11 mouse cellular contexts compared by ENCODE assay signal in the genomic region with DNA sequence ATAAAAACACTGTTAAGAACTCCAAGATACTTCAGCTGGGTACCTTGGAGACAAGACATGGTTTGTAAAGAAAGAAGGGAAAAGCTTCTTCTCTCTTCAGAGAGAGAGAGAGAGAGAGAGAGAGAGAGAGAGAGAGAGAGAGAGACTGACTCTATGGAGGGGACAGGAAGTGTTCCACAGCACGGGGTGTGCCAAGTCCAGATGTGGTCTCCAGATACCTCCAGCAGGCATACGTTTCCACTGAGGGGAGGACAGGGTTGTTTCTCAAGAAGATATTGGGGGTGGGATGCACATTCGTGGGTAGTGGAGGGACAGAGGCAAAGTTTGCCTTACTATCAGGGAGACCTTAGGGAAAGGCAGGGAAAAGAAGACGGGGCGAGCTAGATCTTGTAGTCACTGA. TPM values are rescaled to one million over a fixed set of nuclear protein-coding genes. Genes with fewer than 3 reads are reported as not detected.
DNase-seq lines count a peak whose midpoint lies in the region; ATAC-seq and TF ChIP-seq lines count a peak whose summit lies in the region.
"Had no signal": no experiment of that assay in that cellular context is flagged by ENCODE, and none has a peak within 500 bp of the region (broad histone marks: within the 10 kb centered on the region; RNA-seq: fewer than 3 reads in every experiment).

No protein-coding gene starts in this region.

- H3K9me3 ChIP-seq in stomach, embryonic 14.5 days (ENCODE audit: control insufficient read depth, low read depth, low read length): no peaks in the 10 kb centered on the region
- no peaks in the 10 kb centered on the region for H3K9me3 ChIP-seq in stomach, postnatal 0 days (ENCODE audit: control insufficient read depth, low read length)
- no peaks in the 10 kb centered on the region for H3K9me3 ChIP-seq in limb, embryonic 12.5 days
- no peaks in the 10 kb centered on the region for H3K9me3 ChIP-seq in stomach, embryonic 15.5 days

- H3K4me2 ChIP-seq in stomach, embryonic 14.5 days (replicated peaks; ENCODE audit: low read depth, low read length): peak overlapping the region; percentile 83; the same call in 1 of the 2 replicates
- no peak overlapping the region; the same call in 1 of the 2 replicates for H3K4me2 ChIP-seq in stomach, postnatal 0 days (replicated peaks; ENCODE audit: low read depth)
- H3K4me2 ChIP-seq in limb, embryonic 12.5 days: peak overlapping the region; percentile 82
- H3K4me2 ChIP-seq in stomach, embryonic 15.5 days: peak overlapping the region; percentile 66; the same call in 1 of the 2 replicates

- H3K27ac ChIP-seq in gastrocnemius, adult 2 months: peak overlapping the region; percentile 90
- H3K27ac ChIP-seq in stomach, embryonic 14.5 days (ENCODE audit: low read length): peak overlapping the region; percentile 55; the same call in 1 of the 2 replicates
- H3K27ac ChIP-seq in stomach, postnatal 0 days (replicated peaks): no peak overlapping the region
- H3K27ac ChIP-seq in limb, embryonic 12.5 days: no peak overlapping the region
- peak overlapping the region; percentile 87; the same call in 1 of the 2 replicates for H3K27ac ChIP-seq in stomach, embryonic 15.5 days

- peaks cover 23% of the 10 kb centered on the region; the same call in 1 of the 2 replicates for H3K4me1 ChIP-seq in stomach, embryonic 14.5 days (ENCODE audit: control insufficient read depth, insufficient read depth, low read length)
- H3K4me1 ChIP-seq in stomach, postnatal 0 days (replicated peaks; ENCODE audit: control insufficient read depth, insufficient read depth): no peaks in the 10 kb centered on the region
- peaks cover 47% of the 10 kb centered on the region for H3K4me1 ChIP-seq in limb, embryonic 12.5 days (replicated peaks)
- peaks cover 23% of the 10 kb centered on the region for H3K4me1 ChIP-seq in stomach, embryonic 15.5 days

- no peak for ATAC-seq in stomach, embryonic 14.5 days (ENCODE audit: insufficient number of reproducible peaks, insufficient read depth, low FRiP score, low read depth)
- no peak for ATAC-seq in stomach, postnatal 0 days (ENCODE audit: low FRiP score, low TSS enrichment)
- ATAC-seq in limb, embryonic 12.5 days (ENCODE audit: insufficient number of reproducible peaks, insufficient read depth, low FRiP score, low TSS enrichment, low read depth): no peak
- no peak for ATAC-seq in stomach, embryonic 15.5 days (ENCODE audit: insufficient read depth, low FRiP score, low read depth)

- peak overlapping the region; percentile 80 for H3K4me3 ChIP-seq in gastrocnemius, adult 2 months
- no peak overlapping the region for H3K4me3 ChIP-seq in stomach, embryonic 14.5 days (ENCODE audit: low read depth, low read length)
- no peak overlapping the region for H3K4me3 ChIP-seq in stomach, postnatal 0 days (ENCODE audit: low read depth, low read length)
- H3K4me3 ChIP-seq in limb, embryonic 12.5 days (replicated peaks): no peak overlapping the region
- H3K4me3 ChIP-seq in stomach, embryonic 15.5 days (replicated peaks): peak overlapping the region; percentile 82; the same call in 1 of the 2 replicates

- no peak for TF ChIP-seq CTCF in gastrocnemius, adult 2 months (IDR thresholded peaks at IDR 0.05)
- no peak for TF ChIP-seq CTCF in stomach, postnatal 0 days (IDR thresholded peaks at IDR 0.05; ENCODE audit: low read depth)

- no peaks in the 10 kb centered on the region for H3K27me3 ChIP-seq in stomach, embryonic 14.5 days (ENCODE audit: control insufficient read depth, insufficient read depth, low read length)
- no peaks in the 10 kb centered on the region for H3K27me3 ChIP-seq in stomach, postnatal 0 days (ENCODE audit: control insufficient read depth, insufficient read depth, low read length)
- H3K27me3 ChIP-seq in limb, embryonic 12.5 days: no peaks in the 10 kb centered on the region
- H3K27me3 ChIP-seq in stomach, embryonic 15.5 days (replicated peaks): no peaks in the 10 kb centered on the region

- no peaks in the 10 kb centered on the region for H3K36me3 ChIP-seq in stomach, embryonic 14.5 days (ENCODE audit: control insufficient read depth, insufficient read depth, low read length)
- no peaks in the 10 kb centered on the region for H3K36me3 ChIP-seq in stomach, postnatal 0 days (ENCODE audit: control insufficient read depth, insufficient read depth, low read length)
- H3K36me3 ChIP-seq in limb, embryonic 12.5 days: no peaks in the 10 kb centered on the region
- no peaks in the 10 kb centered on the region for H3K36me3 ChIP-seq in stomach, embryonic 15.5 days

- no peak for DNase-seq in gastrocnemius, adult 2 months
- DNase-seq in gastrocnemius, postnatal 4 days (ENCODE audit: low spot score in 2 of 2): no peak
- no peak for DNase-seq in stomach, postnatal 0 days (ENCODE audit: low spot score)
- DNase-seq in gastrocnemius, adult 18-20 months (ENCODE audit: low spot score): no peak
- DNase-seq in retina, embryonic 14.5 days (ENCODE audit: low spot score): no peak

- 58% methylated on average over 5 of the region's 5 CpGs for WGBS in stomach, embryonic 14.5 days
- 59% methylated on average over 5 of the region's 5 CpGs for WGBS in stomach, postnatal 0 days
- WGBS in limb, embryonic 12.5 days: 46% methylated on average over 5 of the region's 5 CpGs
- WGBS in stomach, embryonic 15.5 days: 51% methylated on average over 5 of the region's 5 CpGs

- intact Hi-C loops in gastrocnemius, adult 2 months (cut with DNase I): no loop called here

- H3K9ac ChIP-seq in stomach, embryonic 14.5 days (replicated peaks; ENCODE audit: low read depth, low read length): no peak overlapping the region
- no peak overlapping the region for H3K9ac ChIP-seq in stomach, postnatal 0 days (ENCODE audit: low read length)
- no peak overlapping the region for H3K9ac ChIP-seq in limb, embryonic 12.5 days (replicated peaks)
- no peak overlapping the region for H3K9ac ChIP-seq in stomach, embryonic 15.5 days

- TF ChIP-seq EP300 in stomach, postnatal 0 days (optimal IDR thresholded peaks at IDR 0.05): no peak

RNA-seq across cellular contexts. Expression of gene Sept8, which starts 0.3 kb away (rescaled TPM):
- total RNA-seq in gastrocnemius, adult 2 months (2021): 10 to 100 TPM in 1 of 2 experiments, 1 to 10 TPM in 1; 9.5 to 14.0 TPM
- total RNA-seq in gastrocnemius, postnatal 4 days (2021): 10 to 100 TPM; 85.8 to 88.6 TPM
- polyA plus RNA-seq in stomach, embryonic 14.5 days (2014; fragmentation: Nextera tagmentation; extraction: Ambion mirVana): 24.5 and 26.1 TPM in 2 replicates
- polyA plus RNA-seq in stomach, postnatal 0 days (2015; fragmentation: Nextera tagmentation; extraction: Ambion mirVana): 21.2 and 21.5 TPM in 2 replicates
- polyA plus RNA-seq in limb, embryonic 12.5 days (2016; fragmentation: Nextera tagmentation; extraction: Ambion mirVana): 36.7 and 41.8 TPM in 2 replicates
- polyA plus RNA-seq in stomach, embryonic 15.5 days (2015; fragmentation: Nextera tagmentation; extraction: Ambion mirVana): 25.3 and 25.4 TPM in 2 replicates
- total RNA-seq in gastrocnemius, adult 18-20 months (2021): 10 to 100 TPM in 1 of 2 experiments, 1 to 10 TPM in 1; 8.4 to 10.3 TPM

RNA-seq across cellular contexts. Expression of gene Sowaha, which starts 38.7 kb away (rescaled TPM):
- under 1 TPM; 0.06 to 0.15 TPM for total RNA-seq in gastrocnemius, adult 2 months (2021)
- under 1 TPM; 0.16 to 0.25 TPM for total RNA-seq in gastrocnemius, postnatal 4 days (2021)
- polyA plus RNA-seq in stomach, embryonic 14.5 days (2014; fragmentation: Nextera tagmentation; extraction: Ambion mirVana): 0.13 and 0.24 TPM in 2 replicates
- polyA plus RNA-seq in stomach, postnatal 0 days (2015; fragmentation: Nextera tagmentation; extraction: Ambion mirVana): 0.91 and 1.1 TPM in 2 replicates
- 0.24 and 0.32 TPM in 2 replicates for polyA plus RNA-seq in limb, embryonic 12.5 days (2016; fragmentation: Nextera tagmentation; extraction: Ambion mirVana)
- polyA plus RNA-seq in stomach, embryonic 15.5 days (2015; fragmentation: Nextera tagmentation; extraction: Ambion mirVana): 0.85 and 2.0 TPM in 2 replicates
- under 1 TPM; 0.07 TPM for total RNA-seq in gastrocnemius, adult 18-20 months (2021)

RNA-seq across cellular contexts. Expression of gene Gm9945, which starts 38.8 kb away (rescaled TPM):
- not detected for total RNA-seq in gastrocnemius, adult 2 months (2021)
- not detected for total RNA-seq in gastrocnemius, postnatal 4 days (2021)
- polyA plus RNA-seq in stomach, embryonic 14.5 days (2014; fragmentation: Nextera tagmentation; extraction: Ambion mirVana): not detected in 2 replicates
- 0.11 TPM in 1 of 2 replicates, not detected in the other for polyA plus RNA-seq in stomach, postnatal 0 days (2015; fragmentation: Nextera tagmentation; extraction: Ambion mirVana)
- not detected in 2 replicates for polyA plus RNA-seq in limb, embryonic 12.5 days (2016; fragmentation: Nextera tagmentation; extraction: Ambion mirVana)
- not detected in 2 replicates for polyA plus RNA-seq in stomach, embryonic 15.5 days (2015; fragmentation: Nextera tagmentation; extraction: Ambion mirVana)
- not detected for total RNA-seq in gastrocnemius, adult 18-20 months (2021)
- total RNA-seq: adrenal gland, postnatal 4 days; gastrocnemius, postnatal 25 days had no signal

RNA-seq across cellular contexts. Expression of gene Kif3a, which starts 48.4 kb away (rescaled TPM):
- total RNA-seq in gastrocnemius, adult 2 months (2021): 1 to 10 TPM; 4.6 to 6.3 TPM
- total RNA-seq in gastrocnemius, postnatal 4 days (2021): 10 to 100 TPM; 15.9 to 18.2 TPM
- polyA plus RNA-seq in stomach, embryonic 14.5 days (2014; fragmentation: Nextera tagmentation; extraction: Ambion mirVana): 75.2 and 77.5 TPM in 2 replicates
- polyA plus RNA-seq in stomach, postnatal 0 days (2015; fragmentation: Nextera tagmentation; extraction: Ambion mirVana): 22.1 and 25.3 TPM in 2 replicates
- polyA plus RNA-seq in limb, embryonic 12.5 days (2016; fragmentation: Nextera tagmentation; extraction: Ambion mirVana): 80.7 and 84.6 TPM in 2 replicates
- polyA plus RNA-seq in stomach, embryonic 15.5 days (2015; fragmentation: Nextera tagmentation; extraction: Ambion mirVana): 51.0 and 62.6 TPM in 2 replicates
- total RNA-seq in gastrocnemius, adult 18-20 months (2021): 1 to 10 TPM; 4.5 to 5.0 TPM

RNA-seq across cellular contexts. Expression of gene Gm9837, which starts 48.5 kb away (rescaled TPM):
- total RNA-seq in gastrocnemius, adult 2 months (2021): not detected
- total RNA-seq in gastrocnemius, postnatal 4 days (2021): not detected
- not detected in 2 replicates for polyA plus RNA-seq in stomach, embryonic 14.5 days (2014; fragmentation: Nextera tagmentation; extraction: Ambion mirVana)
- polyA plus RNA-seq in stomach, postnatal 0 days (2015; fragmentation: Nextera tagmentation; extraction: Ambion mirVana): not detected in 2 replicates
- not detected in 2 replicates for polyA plus RNA-seq in limb, embryonic 12.5 days (2016; fragmentation: Nextera tagmentation; extraction: Ambion mirVana)
- not detected in 2 replicates for polyA plus RNA-seq in stomach, embryonic 15.5 days (2015; fragmentation: Nextera tagmentation; extraction: Ambion mirVana)
- total RNA-seq in gastrocnemius, adult 18-20 months (2021): not detected
- total RNA-seq: adrenal gland, postnatal 4 days; gastrocnemius, postnatal 25 days; layer of hippocampus, postnatal 25 days had no signal

Comparison
In these comparisons a context has a peak if more than half of its experiments do, and no peak if none do; other contexts are left out.
1. H3K27ac ChIP-seq: peak in gastrocnemius, adult 2 months (single experiment), stomach, embryonic 14.5 days (single experiment) and stomach, embryonic 15.5 days (single experiment); none in stomach, postnatal 0 days (single experiment) and limb, embryonic 12.5 days (single experiment).
2. H3K4me3 ChIP-seq: peak in gastrocnemius, adult 2 months (single experiment) and stomach, embryonic 15.5 days (single experiment); none in stomach, embryonic 14.5 days (single experiment), stomach, postnatal 0 days (single experiment) and limb, embryonic 12.5 days (single experiment).